Mouse (Mus musculus): Measurements from ENCODE around the gene Colq.

DNA sequence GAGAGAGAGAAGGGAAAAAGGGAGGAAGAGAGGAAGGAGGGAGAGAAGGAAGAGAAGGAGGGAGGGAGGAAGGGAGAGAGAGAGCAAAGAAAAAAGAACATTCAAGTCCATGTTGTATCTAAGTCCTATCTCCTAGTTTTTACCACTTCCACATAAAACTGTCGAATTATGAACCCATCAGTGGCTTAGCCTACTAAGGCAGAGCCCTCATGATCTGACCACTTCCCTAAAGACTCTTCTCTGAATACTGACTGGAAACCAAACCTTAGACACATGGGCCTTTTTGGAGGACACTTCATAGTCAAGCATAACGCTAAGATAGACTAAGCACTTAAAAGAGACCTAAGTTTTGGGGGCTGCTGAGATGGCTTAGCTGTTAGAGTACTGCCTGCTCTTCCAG lies 1.9 kb upstream of the Colq start:
- TF ChIP-seq MYOD1 (IDR thresholded peaks at IDR 0.05; ENCODE audit: control insufficient read depth, insufficient read length, low read depth), result no peak
- TF ChIP-seq CTCF (IDR thresholded peaks at IDR 0.05; ENCODE audit: control insufficient read depth, insufficient read depth, insufficient read length), result no peak
